Mouse (Mus musculus) heart, postnatal 0 days (tissue): ENCODE data around the gene Otor.

Experiments
- CTCF ChIP-seq: IDR thresholded peaks from 2 replicates; pipeline ENCODE4 v1.5.1; 2016; ENCODE audit warnings: antibody characterized with exemption, control low read depth, low read depth
- EP300 ChIP-seq: IDR thresholded peaks from 2 replicates; pipeline ENCODE4 v1.6.1; 2016; ENCODE audit warnings: antibody characterized with exemption, low read depth

DNA sequence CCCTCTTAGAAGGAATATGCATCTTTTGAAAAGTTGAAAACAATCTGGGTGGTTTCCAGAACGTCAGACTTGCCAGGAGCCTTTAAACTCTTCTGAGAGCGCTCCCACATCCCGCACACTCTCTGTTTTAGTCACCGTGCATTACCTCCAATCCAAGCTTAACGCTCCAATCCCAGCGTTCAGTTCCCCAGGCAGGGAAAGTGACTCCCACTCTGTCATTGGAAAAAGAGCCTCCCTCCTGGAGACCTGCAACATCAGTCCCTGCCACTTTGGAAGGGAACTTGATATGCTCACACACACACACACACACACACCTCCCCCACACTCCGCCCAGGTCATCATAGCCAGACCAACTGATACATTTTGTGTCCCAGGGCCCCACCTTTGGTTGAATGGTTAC lies 39.9 kb downstream of the Otor start:
- TF ChIP-seq EP300 = no peak
- no peak for TF ChIP-seq CTCF
